In genomic region chr1:103421638-103422001, GRCm38 (mm10) we compare ENCODE assay signal across 27 mouse cellular contexts.
DNase-seq lines count a peak whose midpoint lies in the region; ATAC-seq and TF ChIP-seq lines count a peak whose summit lies in the region.
"Had no signal": no experiment of that assay in that cellular context is flagged by ENCODE, and none has a peak within 500 bp of the region (broad histone marks: within the 10 kb centered on the region; RNA-seq: fewer than 3 reads in every experiment).

No protein-coding gene starts in this region.

- H3K27me3 ChIP-seq in forebrain, embryonic 13.5 days: no peaks in the 10 kb centered on the region
- H3K27me3 ChIP-seq in forebrain, postnatal 0 days (ENCODE audit: insufficient read depth, low read length): no peaks in the 10 kb centered on the region
- H3K27me3 ChIP-seq in forebrain, embryonic 16.5 days (replicated peaks; ENCODE audit: control insufficient read depth, insufficient read depth, low read length): no peaks in the 10 kb centered on the region
- H3K27me3 ChIP-seq in forebrain, embryonic 10.5 days (ENCODE audit: poor library complexity, severe bottlenecking): no peaks in the 10 kb centered on the region
- H3K27me3 ChIP-seq: CH12.LX; embryonic facial prominence, embryonic 13.5 days; embryonic facial prominence, embryonic 15.5 days; forebrain, embryonic 12.5 days; Patski had no signal

- no peaks in the 10 kb centered on the region for H3K36me3 ChIP-seq in forebrain, embryonic 13.5 days (ENCODE audit: poor library complexity, severe bottlenecking)
- no peaks in the 10 kb centered on the region for H3K36me3 ChIP-seq in forebrain, postnatal 0 days (ENCODE audit: insufficient read depth)
- no peaks in the 10 kb centered on the region for H3K36me3 ChIP-seq in forebrain, embryonic 16.5 days (ENCODE audit: control insufficient read depth, insufficient read depth)
- H3K36me3 ChIP-seq in forebrain, embryonic 10.5 days (replicated peaks): no peaks in the 10 kb centered on the region
- H3K36me3 ChIP-seq: embryonic facial prominence, embryonic 13.5 days; embryonic facial prominence, embryonic 15.5 days; forebrain, embryonic 12.5 days; G1E had no signal

- peak; percentile 36; the same call in 1 of the 2 replicates for ATAC-seq in forebrain, embryonic 13.5 days
- no peak; the same call in 1 of the 2 replicates for ATAC-seq in forebrain, postnatal 0 days
- peak; percentile 66 for ATAC-seq in forebrain, embryonic 16.5 days
- ATAC-seq: activated CD4-positive, CD25-positive, alpha-beta regulatory T cell, adult 4 months; CD4-positive, CD25-positive, alpha-beta regulatory T cell, adult 4 months; Patski had no signal

- no peaks in the 10 kb centered on the region for H3K9me3 ChIP-seq in forebrain, embryonic 13.5 days (replicated peaks)
- no peaks in the 10 kb centered on the region for H3K9me3 ChIP-seq in forebrain, postnatal 0 days (ENCODE audit: low read length)
- no peaks in the 10 kb centered on the region for H3K9me3 ChIP-seq in forebrain, embryonic 16.5 days (ENCODE audit: control insufficient read depth, low read length)
- 0 out of 2 replicates have a peak, but pooled peaks cover 4% of the 10 kb centered on the region for H3K9me3 ChIP-seq in forebrain, embryonic 10.5 days
- H3K9me3 ChIP-seq: embryonic facial prominence, embryonic 13.5 days; embryonic facial prominence, embryonic 15.5 days; forebrain, embryonic 12.5 days; G1E had no signal

- no peak overlapping the region for H3K9ac ChIP-seq in forebrain, embryonic 13.5 days
- no peak overlapping the region for H3K9ac ChIP-seq in forebrain, postnatal 0 days
- H3K9ac ChIP-seq in forebrain, embryonic 16.5 days (replicated peaks; ENCODE audit: low read depth, low read length): no peak overlapping the region
- H3K9ac ChIP-seq: embryonic facial prominence, embryonic 13.5 days; embryonic facial prominence, embryonic 15.5 days; forebrain, embryonic 12.5 days had no signal

- H3K4me3 ChIP-seq in forebrain, embryonic 13.5 days: no peak overlapping the region
- no peak overlapping the region for H3K4me3 ChIP-seq in forebrain, postnatal 0 days (ENCODE audit: low read depth, low read length)
- no peak overlapping the region for H3K4me3 ChIP-seq in forebrain, embryonic 16.5 days (replicated peaks; ENCODE audit: low read length)
- H3K4me3 ChIP-seq in forebrain, embryonic 10.5 days: no peak overlapping the region
- H3K4me3 ChIP-seq: embryonic facial prominence, embryonic 13.5 days; embryonic facial prominence, embryonic 15.5 days; erythroblast, embryonic 14.5 days; forebrain, embryonic 12.5 days had no signal

- DNase-seq in forebrain, postnatal 0 days: no peak
- DNase-seq in forebrain, embryonic 10.5 days (ENCODE audit: extremely low spot score, low spot score): no peak
- DNase-seq in layer of hippocampus, adult 9-11 months: peak; percentile 17
- no peak for DNase-seq in layer of hippocampus, adult 18-20 months (ENCODE audit: low spot score in 2 of 2)
- peak; percentile 39 for DNase-seq in brain, embryonic 14.5 days (ENCODE audit: low read depth)
- DNase-seq: adrenal gland, adult 8-10 months; adrenal gland, postnatal 14 days; adrenal gland, postnatal 36 days; B cell, adult 2 months; cerebellum, adult 11 months; cerebellum, adult 18-20 months; cerebellum, adult 8-10 months; cerebellum, adult 9-11 months; cerebellum, postnatal 14 days; cerebellum, postnatal 36 days; embryo, embryonic 11 days had no signal

- no peak for TF ChIP-seq CTCF in forebrain, postnatal 0 days (IDR thresholded peaks at IDR 0.05; ENCODE audit: low read depth)
- TF ChIP-seq CTCF in brain, embryonic 14.5 days (IDR thresholded peaks at IDR 0.05; ENCODE audit: borderline replicate concordance, extremely low read depth, insufficient read depth, insufficient read length): no peak

- H3K4me1 ChIP-seq in forebrain, embryonic 13.5 days: no peaks in the 10 kb centered on the region
- no peaks in the 10 kb centered on the region for H3K4me1 ChIP-seq in forebrain, postnatal 0 days (ENCODE audit: insufficient read depth)
- H3K4me1 ChIP-seq in forebrain, embryonic 16.5 days (replicated peaks; ENCODE audit: control insufficient read depth, insufficient read depth, low read length): no peaks in the 10 kb centered on the region
- no peaks in the 10 kb centered on the region for H3K4me1 ChIP-seq in forebrain, embryonic 10.5 days
- H3K4me1 ChIP-seq: embryonic facial prominence, embryonic 13.5 days; embryonic facial prominence, embryonic 15.5 days; forebrain, embryonic 12.5 days had no signal

- TF ChIP-seq POLR2A in brain, embryonic 14.5 days (IDR thresholded peaks at IDR 0.05; ENCODE audit: borderline replicate concordance, extremely low read depth, insufficient read depth, insufficient read length, poor library complexity, severe bottlenecking): no peak

- H3K27ac ChIP-seq in forebrain, embryonic 13.5 days: no peak overlapping the region
- no peak overlapping the region for H3K27ac ChIP-seq in forebrain, postnatal 0 days (ENCODE audit: low read depth, low read length)
- H3K27ac ChIP-seq in forebrain, embryonic 16.5 days (ENCODE audit: low read length): no peak overlapping the region
- H3K27ac ChIP-seq in forebrain, embryonic 10.5 days: no peak overlapping the region
- H3K27ac ChIP-seq: embryonic facial prominence, embryonic 13.5 days; embryonic facial prominence, embryonic 15.5 days; forebrain, embryonic 12.5 days had no signal

- no peak overlapping the region for H3K4me2 ChIP-seq in forebrain, embryonic 13.5 days
- H3K4me2 ChIP-seq in forebrain, postnatal 0 days (ENCODE audit: low read depth): no peak overlapping the region
- H3K4me2 ChIP-seq in forebrain, embryonic 16.5 days (ENCODE audit: low read length): no peak overlapping the region
- H3K4me2 ChIP-seq: embryonic facial prominence, embryonic 13.5 days; embryonic facial prominence, embryonic 15.5 days; forebrain, embryonic 12.5 days had no signal

Comparison
In these comparisons a context has a peak if more than half of its experiments do, and no peak if none do; other contexts are left out.
1. DNase-seq: peak in layer of hippocampus, adult 9-11 months (single experiment) and brain, embryonic 14.5 days (single experiment); none in forebrain, postnatal 0 days (single experiment), forebrain, embryonic 10.5 days (single experiment) and layer of hippocampus, adult 18-20 months (0 of 2).